Mouse (Mus musculus) heart, adult 8-10 months (tissue): ENCODE data around the gene Olfr143. TPM values are rescaled to one million over a fixed set of nuclear protein-coding genes. Genes with fewer than 3 reads are reported as not detected.

Source experiments
- DNase-seq: peaks from one replicate; pipeline ENCODE4 v3.0.0; 2022; ENCODE audit warnings: low spot score
- total RNA-seq, 4 experiments: library from RNA; stranded (reverse); gene quantifications; 2 replicates each; pipeline ENCODE4 v1.2.4; 2022

Olfr143 gene
- not detected for total RNA-seq

GRCm38 (mm10) chr9:38252474-38252873 is at the start of gene Olfr143:
Gene Olfr143 (plus strand): TSS chr9:38252774.
- DNase-seq, result no peak

GRCm38 (mm10) chr9:38208065-38208464 is 44.5 kb upstream of the Olfr143 start, which contains the start of gene Olfr893:
Gene Olfr893 (plus strand): TSS chr9:38208365.
- no peak for DNase-seq

GRCm38 (mm10) chr9:38217755-38218154 is 34.8 kb upstream of the Olfr143 start, which contains the start of gene Olfr894:
Gene Olfr894 (plus strand): TSS chr9:38218055.
- no peak for DNase-seq

- no peak for DNase-seq
Observed at GRCm38 (mm10) chr9:38267551-38267950, 15.0 kb downstream of the Olfr143 start, which contains the start of gene Olfr895. Gene Olfr895 (plus strand): TSS chr9:38267851.

GRCm38 (mm10) chr9:38290807-38291206 is 38.2 kb downstream of the Olfr143 start, which contains the start of gene Olfr896-ps1:
Gene Olfr896-ps1 (plus strand): TSS chr9:38291107.
- DNase-seq, result no peak

Other genes with a start within 250 kb of the Olfr143 start
- not detected for gene Olfr883, start 227.0 kb upstream of the Olfr143 start, total RNA-seq
- not detected for gene Olfr884, start 206.2 kb upstream of the Olfr143 start, total RNA-seq
- not detected for gene Olfr885, start 191.5 kb upstream of the Olfr143 start, total RNA-seq
- gene Olfr887, start 168.7 kb upstream of the Olfr143 start, total RNA-seq, result not detected
- not detected for gene Olfr888, start 144.6 kb upstream of the Olfr143 start, total RNA-seq
- not detected for gene Olfr889, start 137.6 kb upstream of the Olfr143 start, total RNA-seq
- gene Olfr890, start 110.3 kb upstream of the Olfr143 start, total RNA-seq, result not detected
- not detected for gene Olfr891, start 72.0 kb upstream of the Olfr143 start, total RNA-seq
- not detected for gene Olfr893, start 44.4 kb upstream of the Olfr143 start, total RNA-seq
- gene Olfr894, start 34.7 kb upstream of the Olfr143 start, total RNA-seq, result not detected
- not detected for gene Olfr895, start 15.1 kb downstream of the Olfr143 start, total RNA-seq
- gene Olfr896-ps1, start 38.3 kb downstream of the Olfr143 start, total RNA-seq, result not detected
- gene Olfr25, start 76.3 kb downstream of the Olfr143 start, total RNA-seq, result not detected
- gene Olfr898, start 95.6 kb downstream of the Olfr143 start, total RNA-seq, result not detected
- gene Olfr250, start 114.1 kb downstream of the Olfr143 start, total RNA-seq, result not detected
- not detected for gene Olfr251, start 124.3 kb downstream of the Olfr143 start, total RNA-seq
- not detected for gene Olfr147, start 148.9 kb downstream of the Olfr143 start, total RNA-seq
- gene Olfr901, start 176.7 kb downstream of the Olfr143 start, total RNA-seq, result not detected
- gene Olfr902, start 194.9 kb downstream of the Olfr143 start, total RNA-seq, result not detected
- not detected for gene Olfr904, start 210.4 kb downstream of the Olfr143 start, total RNA-seq
- gene Olfr905, start 218.3 kb downstream of the Olfr143 start, total RNA-seq, result not detected
- not detected for gene Olfr906, start 234.3 kb downstream of the Olfr143 start, total RNA-seq
- not detected for gene Olfr907, start 243.0 kb downstream of the Olfr143 start, total RNA-seq